Mouse (Mus musculus): ENCODE measurements around the gene Gart.

GRCm38 (mm10) chr16:91688619-91689334 lies 42.0 kb upstream of the Gart start, which contains the start of gene Donson:
- TF ChIP-seq CTCF (IDR thresholded peaks at IDR 0.05; ENCODE audit: low read depth, low read length) (no peak), POLR2A (IDR thresholded peaks at IDR 0.05; ENCODE audit: borderline replicate concordance, low read depth, low read length) (no peak)
